ENCODE assay signal across 8 mouse cellular contexts in genomic region chr7:144097314-144097713, GRCm38 (mm10).
DNase-seq lines count a peak whose midpoint lies in the region; ATAC-seq and TF ChIP-seq lines count a peak whose summit lies in the region.

No protein-coding gene starts in this region.

- no peak overlapping the region for H3K9ac ChIP-seq in hindbrain, embryonic 14.5 days
- no peak overlapping the region for H3K9ac ChIP-seq in stomach, postnatal 0 days (ENCODE audit: low read length)

- no peaks in the 10 kb centered on the region for H3K36me3 ChIP-seq in hindbrain, embryonic 14.5 days (replicated peaks; ENCODE audit: control insufficient read depth, insufficient read depth)
- H3K36me3 ChIP-seq in stomach, postnatal 0 days (ENCODE audit: control insufficient read depth, insufficient read depth, low read length): no peaks in the 10 kb centered on the region

- WGBS in hindbrain, embryonic 14.5 days: 16% methylated on average over 2 of the region's 2 CpGs
- WGBS in stomach, postnatal 0 days: 16% methylated on average over 2 of the region's 2 CpGs

- intact Hi-C loops in left cerebral cortex, adult 2 months (cut with DNase I): loop anchor here (2.0 kb wide), 2 partner anchors 83 to 111 kb away; no protein-coding TSS in a partner anchor

- peak; percentile 54 for DNase-seq in adrenal gland, postnatal 14 days
- DNase-seq in adrenal gland, adult 2 months: no peak
- DNase-seq in left cerebral cortex, adult 2 months (ENCODE audit: extremely low spot score in 1 of 2, low spot score in 2 of 2): peak; percentile 45 to 53
- DNase-seq in left cerebral cortex, adult 11 months (ENCODE audit: low spot score): no peak
- DNase-seq in adipocyte (ENCODE audit: low spot score): peak; percentile 52
- peak; percentile 65 for DNase-seq in hindbrain, embryonic 14.5 days (ENCODE audit: low spot score)
- peak; percentile 72 for DNase-seq in stomach, postnatal 0 days (ENCODE audit: low spot score)
- DNase-seq in spleen, postnatal 36 days (ENCODE audit: low spot score in 2 of 2): no peak

- TF ChIP-seq EP300 in stomach, postnatal 0 days (optimal IDR thresholded peaks at IDR 0.05): no peak

- H3K9me3 ChIP-seq in hindbrain, embryonic 14.5 days (ENCODE audit: control insufficient read depth, low read length): no peaks in the 10 kb centered on the region
- no peaks in the 10 kb centered on the region for H3K9me3 ChIP-seq in stomach, postnatal 0 days (ENCODE audit: control insufficient read depth, low read length)

- no peak for ATAC-seq in hindbrain, embryonic 14.5 days (ENCODE audit: low FRiP score)
- ATAC-seq in stomach, postnatal 0 days (ENCODE audit: low FRiP score, low TSS enrichment): peak; percentile 70

- no peak overlapping the region for H3K27ac ChIP-seq in left cerebral cortex, adult 2 months
- no peak overlapping the region for H3K27ac ChIP-seq in hindbrain, embryonic 14.5 days
- no peak overlapping the region for H3K27ac ChIP-seq in stomach, postnatal 0 days (replicated peaks)

- no peaks in the 10 kb centered on the region for H3K4me1 ChIP-seq in hindbrain, embryonic 14.5 days (replicated peaks; ENCODE audit: control insufficient read depth, insufficient read depth, low read length)
- H3K4me1 ChIP-seq in stomach, postnatal 0 days (replicated peaks; ENCODE audit: control insufficient read depth, insufficient read depth): no peaks in the 10 kb centered on the region

- H3K4me2 ChIP-seq in hindbrain, embryonic 14.5 days (replicated peaks): no peak overlapping the region
- no peak overlapping the region for H3K4me2 ChIP-seq in stomach, postnatal 0 days (replicated peaks; ENCODE audit: low read depth)

- peak; percentile 68 for TF ChIP-seq CTCF in left cerebral cortex, adult 2 months (IDR thresholded peaks at IDR 0.05)
- peak; percentile 81 for TF ChIP-seq CTCF in stomach, postnatal 0 days (IDR thresholded peaks at IDR 0.05; ENCODE audit: low read depth)

- no peaks in the 10 kb centered on the region for H3K27me3 ChIP-seq in hindbrain, embryonic 14.5 days (ENCODE audit: control insufficient read depth, insufficient read depth, low read length)
- no peaks in the 10 kb centered on the region for H3K27me3 ChIP-seq in stomach, postnatal 0 days (ENCODE audit: control insufficient read depth, insufficient read depth, low read length)

- no peak overlapping the region for H3K4me3 ChIP-seq in left cerebral cortex, adult 2 months
- H3K4me3 ChIP-seq in hindbrain, embryonic 14.5 days (replicated peaks; ENCODE audit: low read length): no peak overlapping the region
- H3K4me3 ChIP-seq in stomach, postnatal 0 days (ENCODE audit: low read depth, low read length): no peak overlapping the region

Comparison
In these comparisons a context has a peak if more than half of its experiments do, and no peak if none do; other contexts are left out.
1. DNase-seq: peak in adrenal gland, postnatal 14 days (single experiment), left cerebral cortex, adult 2 months (2 of 2), adipocyte (single experiment), hindbrain, embryonic 14.5 days (single experiment) and stomach, postnatal 0 days (single experiment); none in adrenal gland, adult 2 months (single experiment), left cerebral cortex, adult 11 months (single experiment) and spleen, postnatal 36 days (0 of 2).